Mouse (Mus musculus): ENCODE data around the gene Lnpep. TPM values are rescaled to one million over a fixed set of nuclear protein-coding genes. Genes with fewer than 3 reads are reported as not detected.

Lnpep gene
- total and polyA plus RNA-seq, 2 experiments from 2014 or later = 10.3 to 53.0 TPM

GRCm38 (mm10) chr17:17492116-17492515 is 132.7 kb downstream of the Lnpep start:
- DNase-seq (ENCODE audit: low spot score) (no peak), ATAC-seq (ENCODE audit: insufficient read depth, low read depth) (no peak)
- no peaks in the 10 kb centered on the region for H3K27me3 ChIP-seq (ENCODE audit: control insufficient read depth, insufficient read depth, low read length)
- 82% methylated on average over 8 of the region's 8 CpGs for WGBS
- no peaks in the 10 kb centered on the region for H3K4me1 ChIP-seq (ENCODE audit: control insufficient read depth, insufficient read depth)
- TF ChIP-seq CTCF (IDR thresholded peaks at IDR 0.05; ENCODE audit: low read depth) (no peak), EP300 (IDR thresholded peaks at IDR 0.05; ENCODE audit: low read depth) (no peak)
- H3K27ac ChIP-seq (ENCODE audit: low read depth) = no peak overlapping the region
- no peak overlapping the region for H3K9ac ChIP-seq (replicated peaks; ENCODE audit: low read depth, low read length)
- no peak overlapping the region for H3K4me2 ChIP-seq (ENCODE audit: low read depth, low read length)
- no peaks in the 10 kb centered on the region for H3K9me3 ChIP-seq (replicated peaks; ENCODE audit: control insufficient read depth, low read length)
- H3K36me3 ChIP-seq (replicated peaks; ENCODE audit: control insufficient read depth, insufficient read depth, low read length) = no peaks in the 10 kb centered on the region
- H3K4me3 ChIP-seq (ENCODE audit: low read depth, low read length) = no peak overlapping the region

GRCm38 (mm10) chr17:17491622-17492001 is 133.2 kb downstream of the Lnpep start:
- WGBS = 67% methylated on average over 7 of the region's 7 CpGs
- DNase-seq (ENCODE audit: low spot score) (no peak), ATAC-seq (ENCODE audit: insufficient read depth, low read depth) (no peak)
- no peaks in the 10 kb centered on the region for H3K27me3 ChIP-seq (ENCODE audit: control insufficient read depth, insufficient read depth, low read length)
- no peak overlapping the region for H3K27ac ChIP-seq (ENCODE audit: low read depth)
- H3K9me3 ChIP-seq (replicated peaks; ENCODE audit: control insufficient read depth, low read length) = no peaks in the 10 kb centered on the region
- H3K36me3 ChIP-seq (replicated peaks; ENCODE audit: control insufficient read depth, insufficient read depth, low read length) = no peaks in the 10 kb centered on the region
- no peak overlapping the region for H3K4me2 ChIP-seq (ENCODE audit: low read depth, low read length)
- H3K4me1 ChIP-seq (ENCODE audit: control insufficient read depth, insufficient read depth) = no peaks in the 10 kb centered on the region
- no peak overlapping the region for H3K9ac ChIP-seq (replicated peaks; ENCODE audit: low read depth, low read length)
- TF ChIP-seq CTCF (IDR thresholded peaks at IDR 0.05; ENCODE audit: low read depth) = no peak
- no peak for TF ChIP-seq EP300 (IDR thresholded peaks at IDR 0.05; ENCODE audit: low read depth)
- H3K4me3 ChIP-seq (ENCODE audit: low read depth, low read length) = no peak overlapping the region

- no peaks in the 10 kb centered on the region for H3K36me3 ChIP-seq (replicated peaks; ENCODE audit: control insufficient read depth, insufficient read depth, low read length)
- no peak overlapping the region for H3K9ac ChIP-seq (replicated peaks; ENCODE audit: low read depth, low read length)
- no peak overlapping the region for H3K4me3 ChIP-seq (ENCODE audit: low read depth, low read length)
- no peaks in the 10 kb centered on the region for H3K27me3 ChIP-seq (ENCODE audit: control insufficient read depth, insufficient read depth, low read length)
- ATAC-seq (ENCODE audit: insufficient read depth, low read depth) (0 out of 2 replicates have a peak, but pooled peaks have one; percentile 11), DNase-seq (ENCODE audit: low spot score) (no peak)
- TF ChIP-seq EP300 (IDR thresholded peaks at IDR 0.05; ENCODE audit: low read depth) = no peak
- TF ChIP-seq CTCF (IDR thresholded peaks at IDR 0.05; ENCODE audit: low read depth) = no peak
- H3K9me3 ChIP-seq (replicated peaks; ENCODE audit: control insufficient read depth, low read length) = no peaks in the 10 kb centered on the region
- WGBS = 40% methylated on average over 14 of the region's 15 CpGs
- H3K4me1 ChIP-seq (ENCODE audit: control insufficient read depth, insufficient read depth) = no peaks in the 10 kb centered on the region
- H3K4me2 ChIP-seq (ENCODE audit: low read depth, low read length) = no peak overlapping the region
- no peak overlapping the region for H3K27ac ChIP-seq (ENCODE audit: low read depth)
Observed at GRCm38 (mm10) chr17:17490820-17491621, 133.8 kb downstream of the Lnpep start.

- no peak overlapping the region for H3K4me3 ChIP-seq (ENCODE audit: low read depth, low read length)
- no peaks in the 10 kb centered on the region for H3K27me3 ChIP-seq (ENCODE audit: control insufficient read depth, insufficient read depth, low read length)
- WGBS = 66% methylated on average over 2 of the region's 2 CpGs
- H3K9ac ChIP-seq (replicated peaks; ENCODE audit: low read depth, low read length) = no peak overlapping the region
- H3K27ac ChIP-seq (ENCODE audit: low read depth) = no peak overlapping the region
- TF ChIP-seq EP300 (IDR thresholded peaks at IDR 0.05; ENCODE audit: low read depth) = no peak
- TF ChIP-seq CTCF (IDR thresholded peaks at IDR 0.05; ENCODE audit: low read depth) = no peak
- no peaks in the 10 kb centered on the region for H3K9me3 ChIP-seq (replicated peaks; ENCODE audit: control insufficient read depth, low read length)
- ATAC-seq (ENCODE audit: insufficient read depth, low read depth) (no peak), DNase-seq (ENCODE audit: low spot score) (no peak)
- no peak overlapping the region for H3K4me2 ChIP-seq (ENCODE audit: low read depth, low read length)
- H3K36me3 ChIP-seq (replicated peaks; ENCODE audit: control insufficient read depth, insufficient read depth, low read length) = no peaks in the 10 kb centered on the region
- H3K4me1 ChIP-seq (ENCODE audit: control insufficient read depth, insufficient read depth) = no peaks in the 10 kb centered on the region
Observed at GRCm38 (mm10) chr17:17485789-17486188, 139.1 kb downstream of the Lnpep start.

Other genes with a start within 250 kb of the Lnpep start
- gene Lix1, start 222.4 kb downstream of the Lnpep start, total RNA-seq (2014; rRNA removed; ENCODE audit: low replicate concordance) = 2.1 and 2.5 TPM in 2 replicates
- 6.9 and 8.3 TPM in 2 replicates for gene Lix1, start 222.4 kb downstream of the Lnpep start, polyA plus RNA-seq (2015; fragmentation: Nextera tagmentation; extraction: Ambion mirVana)
- gene Vmn2r90, start 78.7 kb upstream of the Lnpep start, total RNA-seq (2014; rRNA removed; ENCODE audit: low replicate concordance) = not detected in 2 replicates
- gene Vmn2r90, start 78.7 kb upstream of the Lnpep start, polyA plus RNA-seq (2015; fragmentation: Nextera tagmentation; extraction: Ambion mirVana) = not detected in 2 replicates
- 1.6 and 23.6 TPM in 2 replicates for gene Spaca6, start 202.1 kb upstream of the Lnpep start, total RNA-seq (2014; rRNA removed; ENCODE audit: low replicate concordance)
- gene Spaca6, start 202.1 kb upstream of the Lnpep start, polyA plus RNA-seq (2015; fragmentation: Nextera tagmentation; extraction: Ambion mirVana) = 7.9 and 9.2 TPM in 2 replicates
- 2.9 and 4.0 TPM in 2 replicates for gene Has1, start 230.2 kb upstream of the Lnpep start, total RNA-seq (2014; rRNA removed; ENCODE audit: low replicate concordance)
- 1.00 and 1.1 TPM in 2 replicates for gene Has1, start 230.2 kb upstream of the Lnpep start, polyA plus RNA-seq (2015; fragmentation: Nextera tagmentation; extraction: Ambion mirVana)

All from heart, postnatal 0 days (tissue).